Mouse (Mus musculus): ENCODE data around the gene Abl2. TPM values are rescaled to one million over a fixed set of nuclear protein-coding genes. Genes with fewer than 3 reads are reported as not detected.
A peak's percentile ranks its signal among the peaks of the same experiment; 100 is the strongest.
"Not testable (repeated sequence)": the region's sequence is repeated elsewhere in the genome, so short reads cannot be mapped to it uniquely, and the experiment has no call there.

The Abl2 gene
- total RNA-seq, 2 experiments from 2014 or later: 24.2 to 25.3 TPM

DNA sequence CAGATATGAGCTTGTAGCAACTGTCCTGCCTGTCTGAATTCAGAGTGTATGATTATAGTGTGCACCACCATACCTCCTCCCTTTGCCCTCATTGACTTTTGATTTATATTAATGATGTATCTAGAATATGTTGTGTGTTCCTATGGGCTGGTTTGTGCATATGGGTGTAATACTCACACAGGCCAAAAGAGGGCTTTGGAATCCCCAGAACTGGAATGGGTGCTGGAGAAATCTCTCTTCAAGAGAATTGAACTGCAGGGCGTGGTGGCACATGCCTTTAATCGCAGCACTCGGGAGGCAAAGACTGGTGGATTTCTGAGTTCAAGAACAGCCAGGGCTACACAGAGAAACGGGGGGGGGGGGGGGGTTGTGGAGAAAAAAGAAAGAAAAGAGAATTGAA lies 68.1 kb downstream of the Abl2 start:
- no peak for DNase-seq
- intact Hi-C loops (cut with DNase I): no loop called here

DNA sequence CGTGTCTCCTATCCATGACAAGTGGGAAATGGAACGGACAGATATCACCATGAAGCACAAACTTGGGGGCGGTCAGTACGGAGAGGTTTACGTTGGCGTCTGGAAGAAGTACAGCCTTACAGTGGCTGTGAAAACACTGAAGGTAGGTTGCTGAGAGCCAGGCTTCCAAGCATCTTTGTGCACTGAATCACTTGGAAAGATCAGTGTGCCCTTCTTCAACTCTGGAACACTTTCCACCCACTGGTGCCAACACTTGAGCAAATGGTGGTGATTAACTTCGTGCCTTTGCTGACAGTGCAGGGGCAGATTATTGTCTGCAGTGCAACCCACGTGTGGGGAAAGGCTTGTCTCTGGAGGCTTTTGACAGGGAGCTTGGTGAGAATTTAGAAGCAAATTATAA lies 71.4 kb downstream of the Abl2 start:
- no peak for DNase-seq
- intact Hi-C loops (cut with DNase I): no loop called here

DNA sequence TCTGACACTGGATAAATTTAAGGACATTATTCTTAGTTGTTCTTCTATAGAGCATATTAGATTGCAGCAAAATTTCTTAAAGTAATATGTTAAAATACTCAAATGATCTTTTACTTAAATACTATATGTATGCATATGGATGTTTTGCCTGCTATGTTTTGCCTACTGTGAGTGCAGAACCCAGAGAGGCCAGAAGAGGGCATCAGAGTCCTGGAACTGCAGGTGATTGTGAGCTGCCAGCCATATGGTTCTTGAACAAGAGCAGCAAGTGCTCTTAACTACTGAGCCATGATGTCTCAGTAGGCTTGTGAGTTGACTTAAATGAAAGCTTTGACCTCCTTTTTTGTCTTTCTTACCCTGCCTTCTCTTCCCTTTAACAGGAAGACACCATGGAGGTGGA lies 72.4 kb downstream of the Abl2 start:
- intact Hi-C loops (cut with DNase I): no loop called here
- DNase-seq: peak in 1 of 2 experiments; percentile 26

DNA sequence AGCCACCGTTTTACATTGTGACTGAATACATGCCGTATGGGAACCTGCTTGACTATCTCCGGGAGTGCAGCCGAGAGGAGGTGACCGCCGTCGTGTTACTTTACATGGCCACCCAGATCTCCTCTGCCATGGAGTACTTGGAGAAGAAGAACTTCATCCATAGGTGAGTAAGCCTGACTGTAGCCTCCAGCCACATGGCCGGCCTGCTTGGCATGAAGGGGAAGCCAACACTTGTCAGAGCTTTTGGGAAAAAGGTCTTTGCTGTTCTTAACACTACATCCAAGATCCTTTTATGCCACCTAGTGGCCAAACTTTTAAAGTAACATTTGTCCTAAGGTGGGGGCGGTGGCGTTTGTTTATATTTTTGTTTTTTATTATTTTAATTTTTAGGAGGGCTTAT lies 74.5 kb downstream of the Abl2 start:
- peak; percentile 39 to 73 for DNase-seq
- intact Hi-C loops (cut with DNase I): loop anchor here (1.0 to 2.0 kb wide), 4 partner anchors 48 to 370 kb away; no protein-coding TSS in a partner anchor

DNA sequence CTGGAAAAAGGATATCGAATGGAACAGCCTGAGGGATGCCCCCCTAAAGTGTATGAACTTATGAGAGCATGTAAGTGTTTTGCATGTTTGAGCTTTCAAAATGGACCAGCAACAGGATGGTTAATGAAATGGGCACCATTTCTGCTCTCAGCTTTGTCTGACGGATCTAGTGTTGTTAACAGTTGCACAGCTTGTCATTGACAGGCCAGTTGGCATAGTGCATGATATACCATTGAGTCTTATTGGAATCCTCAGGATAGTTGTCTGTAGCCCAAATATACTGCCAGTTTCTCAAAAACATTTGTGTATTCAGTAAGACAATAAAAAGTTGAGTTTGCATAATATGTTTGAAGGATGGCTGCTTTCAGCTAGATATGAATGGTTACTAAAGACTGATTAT lies 76.6 kb downstream of the Abl2 start:
- DNase-seq: no peak
- intact Hi-C loops (cut with DNase I): no loop called here

DNA sequence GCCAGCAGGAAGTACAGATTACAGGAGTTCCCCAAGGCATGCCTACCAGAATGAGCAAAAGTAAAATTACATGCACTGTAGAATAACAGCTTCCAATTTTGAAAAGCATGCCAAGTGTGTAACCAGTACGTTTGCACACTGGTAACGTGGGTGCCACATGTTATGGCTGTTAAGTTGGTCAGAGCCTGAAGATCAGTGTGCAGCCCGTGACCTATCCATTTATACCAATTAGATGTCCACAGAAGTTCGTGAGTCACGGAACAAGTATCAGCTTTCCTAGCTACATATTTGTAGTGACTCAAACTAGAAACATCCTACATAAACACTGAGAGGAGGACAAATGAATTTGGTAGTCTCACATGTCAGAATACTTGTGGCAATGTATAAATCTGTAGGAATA lies 80.9 kb downstream of the Abl2 start:
- no peak for DNase-seq
- intact Hi-C loops (cut with DNase I): no loop called here

DNA sequence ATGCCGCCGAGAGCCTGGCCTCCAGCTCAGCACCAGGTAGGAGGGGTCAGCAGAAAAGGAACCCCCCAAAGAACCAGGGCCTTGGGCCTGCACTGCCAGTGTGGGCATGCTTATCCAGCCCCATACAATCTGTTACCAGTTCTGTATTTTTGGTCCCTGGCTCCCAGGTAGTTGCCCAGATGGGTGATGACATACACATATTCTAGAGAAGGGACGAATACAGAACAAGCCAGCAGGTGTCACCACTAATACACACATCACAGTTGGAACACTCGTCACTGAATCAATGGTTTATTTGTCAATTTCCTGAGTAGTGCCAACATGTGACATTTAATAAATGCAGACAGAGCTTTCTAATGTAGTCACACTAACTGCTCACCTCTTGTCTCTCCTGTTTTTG lies 82.0 kb downstream of the Abl2 start:
- no peak for DNase-seq
- intact Hi-C loops (cut with DNase I): loop anchor here (1.0 kb wide), 1 partner anchor 36 kb away; no protein-coding TSS in a partner anchor

DNA sequence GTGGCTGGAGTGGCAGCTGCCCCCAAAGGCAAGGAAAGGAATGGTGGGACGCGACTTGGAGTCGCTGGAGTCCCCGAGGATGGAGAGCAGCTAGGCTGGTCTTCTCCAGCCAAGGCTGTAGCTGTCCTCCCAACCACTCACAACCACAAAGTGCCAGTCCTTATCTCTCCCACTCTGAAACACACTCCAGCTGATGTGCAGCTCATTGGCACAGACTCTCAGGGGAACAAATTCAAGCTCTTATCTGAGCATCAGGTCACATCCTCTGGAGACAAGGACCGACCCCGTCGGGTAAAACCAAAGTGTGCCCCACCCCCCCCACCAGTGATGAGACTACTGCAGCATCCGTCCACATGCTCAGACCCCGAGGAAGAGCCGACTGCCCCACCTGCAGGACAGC lies 83.2 kb downstream of the Abl2 start:
- no peak for DNase-seq
- intact Hi-C loops (cut with DNase I): no loop called here

DNA sequence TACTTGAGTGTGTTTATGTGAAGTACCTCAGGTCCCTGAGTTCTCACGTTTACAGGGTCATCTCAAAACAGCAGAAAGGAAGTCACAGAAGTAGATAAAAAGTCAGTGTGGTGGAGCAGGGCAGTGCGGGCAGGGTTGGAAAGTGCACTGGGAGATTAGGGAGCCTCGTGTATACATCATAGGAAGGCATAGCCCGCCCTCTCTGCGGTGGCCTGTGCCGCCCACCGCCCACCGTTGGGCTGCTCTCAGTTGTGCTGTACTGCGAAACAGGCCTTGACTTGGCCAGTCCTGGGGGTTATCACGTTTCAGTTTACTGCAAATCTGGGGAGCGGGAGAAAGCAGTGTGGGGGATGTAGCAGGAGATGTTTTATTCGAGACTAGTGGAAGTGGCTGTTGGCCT lies 84.2 kb downstream of the Abl2 start:
- intact Hi-C loops (cut with DNase I): no loop called here
- no peak for DNase-seq

DNA sequence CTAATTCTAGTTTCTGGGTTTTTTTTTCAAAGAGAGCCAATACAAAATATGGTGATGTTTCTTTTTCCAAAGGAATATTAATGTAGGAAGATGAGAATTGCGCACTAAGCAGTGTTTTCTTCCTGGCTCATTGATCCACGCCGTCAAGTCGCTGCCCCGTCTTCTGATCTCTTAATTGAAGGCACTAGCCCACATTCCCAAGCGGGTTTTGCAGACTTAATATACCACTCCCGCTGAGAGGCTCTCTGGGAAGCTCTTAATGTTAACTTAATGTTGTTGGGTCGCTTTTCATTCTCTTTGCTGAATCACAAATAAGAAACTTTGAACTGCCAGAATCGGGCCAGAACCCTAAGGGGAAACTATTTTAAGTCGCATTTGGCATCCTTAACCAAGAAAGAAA lies 85.5 kb downstream of the Abl2 start:
- intact Hi-C loops (cut with DNase I): no loop called here

DNA sequence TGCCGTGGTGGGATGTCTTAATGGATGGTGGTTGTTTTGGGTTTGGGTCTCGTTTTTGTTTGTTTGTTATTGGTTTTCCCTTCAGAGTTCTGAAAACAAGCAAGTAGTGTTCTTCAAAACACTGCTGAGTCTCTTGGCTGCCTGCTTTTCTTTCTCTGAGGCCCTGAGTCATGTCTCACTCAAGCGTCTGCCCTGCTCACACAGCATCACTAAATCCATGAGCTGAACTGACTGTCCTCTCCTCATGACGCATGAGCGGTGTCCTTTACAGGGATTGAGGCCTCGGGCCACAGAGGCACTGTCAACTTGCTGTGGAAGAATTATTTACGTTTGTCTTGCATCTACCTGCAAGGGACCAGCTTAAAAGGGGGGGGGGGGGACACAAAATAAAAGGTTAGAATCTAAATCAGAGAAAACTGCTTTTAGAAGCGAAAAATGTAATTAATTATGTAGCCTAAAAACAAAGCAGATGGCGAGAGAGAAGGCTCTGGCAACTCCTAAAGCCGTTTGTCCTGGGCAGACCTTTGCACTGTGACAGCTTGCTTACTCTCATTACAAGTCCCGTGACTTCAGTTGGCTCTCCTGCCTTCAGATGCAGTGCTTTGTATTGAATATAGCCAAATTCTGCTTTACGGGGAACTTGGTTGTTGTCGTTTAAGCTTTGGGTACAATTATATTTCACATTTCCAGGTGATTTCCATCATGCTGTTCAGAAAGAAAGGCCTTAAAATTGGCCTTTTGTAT lies 86.4 kb downstream of the Abl2 start:
- intact Hi-C loops (cut with DNase I): no loop called here
- DNase-seq: no peak

More for the DNA sequence above, 85.5 kb downstream of the Abl2 start:
- no peak for DNase-seq

DNA sequence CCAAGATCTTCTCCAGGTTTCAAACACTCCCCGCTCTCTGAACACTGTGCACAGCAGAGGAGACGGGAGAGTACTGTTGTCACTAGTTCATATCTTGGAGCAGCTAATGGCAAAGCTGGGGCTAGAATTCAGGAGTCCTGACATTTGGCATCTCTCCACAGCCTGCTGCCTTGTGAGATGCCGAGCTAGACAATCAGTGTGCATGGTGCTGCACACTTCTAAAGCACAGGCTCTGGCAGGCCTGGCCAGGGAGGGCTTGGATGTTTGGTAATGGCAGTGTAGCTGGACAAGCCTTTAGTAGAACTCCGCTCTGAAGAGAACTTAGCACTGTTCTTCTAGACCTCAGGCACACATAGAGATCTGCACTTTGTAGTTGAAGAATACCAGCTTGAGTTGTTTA lies 87.4 kb downstream of the Abl2 start:
- DNase-seq: no peak

DNA sequence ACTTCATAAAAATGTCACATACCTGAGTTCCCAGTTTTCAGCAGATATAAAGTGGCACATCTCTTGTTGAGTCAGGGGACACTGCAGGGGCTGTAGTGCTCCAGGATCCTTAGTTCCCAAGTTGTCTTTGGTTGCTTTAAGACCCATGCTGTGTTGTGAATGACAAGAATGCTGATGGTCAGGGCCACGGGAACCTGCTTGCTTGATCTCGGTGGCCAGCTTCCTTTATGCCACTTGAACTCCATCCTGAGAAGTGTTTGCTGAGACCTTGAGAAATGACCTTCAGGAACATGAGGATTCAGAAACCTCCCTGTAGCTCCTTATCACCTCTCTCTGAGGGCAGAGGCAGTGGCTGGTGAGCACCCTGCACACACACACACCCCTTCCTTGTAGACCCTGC lies 90.1 kb downstream of the Abl2 start:
- no peak for DNase-seq
- intact Hi-C loops (cut with DNase I): no loop called here

More for the DNA sequence above, 87.4 kb downstream of the Abl2 start:
- intact Hi-C loops (cut with DNase I): no loop called here

DNA sequence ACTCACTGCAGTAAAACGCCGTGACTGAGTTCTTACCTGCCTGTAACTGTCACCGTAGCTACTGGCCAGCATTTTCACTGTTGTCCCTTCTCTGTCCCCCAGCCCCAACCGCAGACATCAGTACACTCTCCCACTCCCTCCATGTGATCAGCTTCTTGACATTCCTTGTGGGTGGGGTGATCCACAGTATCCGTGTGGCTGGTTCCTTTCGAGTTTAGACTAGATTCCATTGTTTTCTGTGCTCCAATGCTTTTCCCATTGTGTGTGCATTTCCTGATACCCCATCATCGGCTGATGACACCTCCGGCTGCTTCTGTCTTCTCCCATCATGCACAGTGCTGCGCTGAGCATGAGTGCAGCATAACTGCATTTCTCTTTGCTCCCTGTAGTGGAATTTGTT lies 92.0 kb downstream of the Abl2 start:
- no peak for DNase-seq
- intact Hi-C loops (cut with DNase I): no loop called here

DNA sequence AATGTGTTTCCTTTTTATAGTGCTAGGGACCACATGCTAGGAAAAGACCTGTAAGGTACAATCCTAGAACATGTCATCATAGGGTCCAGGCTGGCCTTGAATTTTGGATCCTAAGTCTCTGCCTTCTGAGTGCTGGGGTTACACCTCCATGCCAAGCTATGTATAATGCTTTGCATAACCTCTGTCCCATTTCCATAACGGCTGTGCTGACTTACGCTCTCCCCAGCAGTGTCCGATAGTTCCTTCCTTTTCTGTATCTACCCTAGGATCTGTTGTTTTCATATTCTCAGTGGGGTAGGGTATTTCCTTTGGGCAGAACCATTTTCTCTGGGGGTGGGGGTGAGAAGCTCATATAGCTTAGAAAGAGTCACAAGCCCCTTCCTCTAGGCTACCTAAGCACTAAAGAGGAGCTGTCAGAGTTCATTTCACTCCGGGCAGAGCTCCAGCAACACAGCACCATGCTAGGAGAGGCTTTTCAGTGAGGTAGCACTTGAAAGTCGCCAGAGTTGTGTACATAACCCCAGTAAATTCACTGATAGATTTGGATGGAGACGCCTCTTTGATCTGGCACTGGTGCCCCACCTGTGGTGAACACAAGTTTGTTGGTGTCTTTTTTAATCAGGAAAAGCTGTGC lies 93.7 kb downstream of the Abl2 start:
- intact Hi-C loops (cut with DNase I): no loop called here

DNA sequence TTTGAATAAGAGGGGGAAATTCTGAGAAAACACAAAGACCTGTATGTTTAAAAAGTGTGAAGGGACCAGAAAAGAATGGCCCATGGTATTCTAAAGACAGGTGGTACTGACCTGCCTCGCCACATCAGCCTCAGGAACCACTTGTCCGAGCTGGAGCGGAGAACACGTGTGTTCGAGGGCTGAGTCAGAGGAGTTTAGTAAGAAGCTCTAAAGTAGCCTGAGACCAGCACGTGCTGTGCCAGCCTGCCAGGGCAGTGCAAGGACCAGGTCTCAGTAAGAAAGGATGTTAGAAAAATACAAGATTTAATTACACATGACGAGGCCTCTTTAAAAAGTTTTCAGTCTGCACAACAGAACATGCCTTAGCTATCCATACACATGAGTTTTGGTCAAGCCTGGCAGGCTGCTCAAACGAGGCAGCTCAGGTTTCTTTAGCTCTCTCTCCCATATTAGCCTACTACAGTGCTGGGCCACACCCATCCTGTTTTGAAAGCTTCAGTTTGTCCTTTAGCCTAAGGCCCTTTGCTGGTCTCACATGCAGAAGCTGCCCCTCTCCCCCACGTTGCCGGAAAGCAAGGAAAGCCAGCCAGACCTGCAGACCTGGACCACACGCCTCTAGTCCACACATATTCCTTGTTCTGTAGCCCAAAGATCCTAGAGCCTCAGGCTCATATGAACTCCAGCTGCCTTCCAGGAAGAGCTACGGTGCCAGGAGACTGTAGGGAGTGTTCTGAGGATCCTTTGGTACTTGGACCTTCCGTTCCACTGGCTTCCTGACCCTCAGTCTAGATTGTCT lies 96.3 kb downstream of the Abl2 start:
- DNase-seq: peak in 1 of 2 experiments; percentile 27
- intact Hi-C loops (cut with DNase I): no loop called here

More for the DNA sequence above, 93.7 kb downstream of the Abl2 start:
- DNase-seq: peak in 1 of 2 experiments; percentile 24

DNA sequence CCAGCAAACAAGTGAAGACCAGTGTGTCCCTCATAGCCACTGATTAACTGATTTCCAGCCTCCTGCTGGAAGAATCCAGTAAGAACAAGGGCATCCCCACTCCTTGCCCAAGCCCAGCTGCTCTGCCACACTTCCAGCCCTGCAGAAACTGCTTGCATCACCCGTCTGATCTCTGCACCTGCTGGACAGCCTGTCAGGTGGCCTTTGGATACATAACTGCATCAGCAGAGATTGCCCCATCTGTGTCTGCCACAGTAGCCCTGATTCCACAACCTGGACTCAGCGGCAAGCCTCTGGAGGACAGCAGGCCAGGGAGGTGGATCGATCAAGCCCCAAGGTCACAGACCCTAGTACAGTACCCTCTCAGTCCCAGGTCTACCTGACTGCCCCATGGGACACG lies 98.9 kb downstream of the Abl2 start:
- DNase-seq: no peak

DNA sequence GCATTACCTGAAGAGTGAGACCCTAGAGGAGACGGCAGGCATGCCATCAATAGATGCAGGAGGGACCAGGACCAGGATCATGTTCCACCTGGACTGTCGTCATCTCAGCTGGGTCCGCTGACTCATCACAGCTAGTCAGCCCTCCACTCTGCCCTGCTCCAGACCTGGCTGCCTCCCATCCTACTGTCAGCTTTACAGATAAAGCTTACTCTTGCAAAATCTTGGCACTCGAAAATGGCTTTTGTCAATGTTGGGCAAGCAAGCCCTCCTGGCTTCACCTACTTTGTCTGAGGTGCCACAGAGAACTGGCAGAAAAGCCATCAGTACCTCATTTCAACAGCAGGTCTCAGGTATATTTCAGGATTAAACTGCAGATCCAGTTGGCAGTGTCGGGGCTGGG lies 100.1 kb downstream of the Abl2 start:
- intact Hi-C loops (cut with DNase I): no loop called here
- peak; percentile 60 to 61 for DNase-seq

More for the DNA sequence above, 98.9 kb downstream of the Abl2 start:
- intact Hi-C loops (cut with DNase I): no loop called here

DNA sequence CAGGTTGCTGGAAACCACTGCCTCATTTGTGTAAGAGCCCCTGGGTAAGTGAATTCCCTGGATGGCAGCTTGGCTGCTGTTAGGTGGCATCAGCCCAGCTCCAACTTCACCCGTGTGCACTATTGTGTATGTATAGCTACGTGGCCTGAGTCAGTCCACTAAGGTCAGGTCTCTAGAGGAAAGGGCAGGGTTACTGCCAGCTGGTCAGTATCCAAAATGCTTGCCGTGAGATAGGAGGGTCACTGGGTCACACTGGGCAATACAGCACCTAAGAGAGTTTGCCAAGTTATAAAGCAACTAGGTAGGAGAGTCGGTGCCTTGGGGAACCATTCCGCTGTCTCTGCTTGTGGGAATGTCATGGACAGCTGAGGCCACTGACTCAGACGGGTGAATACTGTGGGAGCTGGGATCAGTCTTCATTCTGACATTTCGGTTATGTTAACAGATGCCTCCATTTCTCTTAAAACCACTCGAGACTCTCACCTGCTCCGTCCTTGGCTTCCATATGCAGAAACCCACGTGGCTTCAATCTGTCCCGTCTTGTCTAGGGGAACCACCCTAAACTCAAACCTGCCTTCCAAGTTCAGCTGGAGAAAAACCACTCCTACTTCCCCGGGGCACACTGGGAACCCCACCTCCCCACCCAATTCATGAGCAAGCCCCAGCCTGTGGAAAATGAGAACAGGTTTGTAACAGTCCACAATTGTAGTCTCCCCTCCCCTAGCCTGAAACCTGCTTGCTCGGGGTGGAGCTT lies 101.5 kb downstream of the Abl2 start:
- intact Hi-C loops (cut with DNase I): no loop called here
- DNase-seq: peak in 1 of 2 experiments; percentile 30

DNA sequence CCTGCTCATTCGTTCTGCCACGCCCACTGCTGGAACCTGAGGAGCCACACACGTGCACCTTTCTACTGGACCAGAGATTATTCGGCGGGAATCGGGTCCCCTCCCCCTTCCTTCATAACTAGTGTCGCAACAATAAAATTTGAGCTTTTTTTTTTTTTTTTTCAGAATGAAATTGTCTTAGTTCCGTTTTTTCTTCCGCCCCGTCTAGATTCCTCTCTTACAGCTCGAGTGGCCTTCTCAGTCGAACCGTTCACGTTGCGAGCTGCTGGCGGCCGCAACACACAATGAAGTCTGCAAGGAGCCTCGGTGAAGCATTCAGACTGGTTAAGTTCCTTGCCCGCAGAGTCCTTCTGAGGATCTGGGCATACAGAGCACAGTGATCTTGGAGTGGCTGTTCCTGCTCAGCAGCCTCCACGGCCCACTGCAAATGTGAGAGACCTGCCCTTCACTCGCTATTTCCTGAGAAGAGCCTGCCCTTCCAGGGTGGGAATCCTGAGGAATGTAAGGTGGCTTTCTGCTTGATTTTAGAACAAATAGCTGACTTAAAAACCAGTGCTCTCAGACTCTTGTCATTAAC lies 102.2 kb downstream of the Abl2 start:
- DNase-seq; intact Hi-C loops (cut with DNase I): not testable (repeated sequence)
